Mouse (Mus musculus): Measurements from ENCODE around the gene Pxt1.

- TF ChIP-seq CTCF (IDR thresholded peaks at IDR 0.05; ENCODE audit: borderline replicate concordance, insufficient read depth, low read length) (no peak), POLR2A (IDR thresholded peaks at IDR 0.05; ENCODE audit: low read depth, low read length) (no peak)
Measured at GRCm38 (mm10) chr17:28954416-28954815, 10.8 kb upstream of the Pxt1 start.

Measured in embryonic fibroblast, embryonic 13.5 days (primary cell).